Mouse (Mus musculus) layer of hippocampus, adult 9-11 months (tissue): ENCODE results near the gene Ggct.
A peak's percentile ranks its signal among the peaks of the same experiment; 100 is the strongest.
"Not testable (repeated sequence)": the region's sequence is repeated elsewhere in the genome, so short reads cannot be mapped to it uniquely, and the experiment has no call there.

Experiments used
- DNase-seq: peaks from one replicate; pipeline ENCODE4 v3.0.0; 2022

Gene Ggct

GRCm38 (mm10) chr6:54992141-54992540 is 609 bp downstream of the Ggct start:
- DNase-seq: no peak

DNA sequence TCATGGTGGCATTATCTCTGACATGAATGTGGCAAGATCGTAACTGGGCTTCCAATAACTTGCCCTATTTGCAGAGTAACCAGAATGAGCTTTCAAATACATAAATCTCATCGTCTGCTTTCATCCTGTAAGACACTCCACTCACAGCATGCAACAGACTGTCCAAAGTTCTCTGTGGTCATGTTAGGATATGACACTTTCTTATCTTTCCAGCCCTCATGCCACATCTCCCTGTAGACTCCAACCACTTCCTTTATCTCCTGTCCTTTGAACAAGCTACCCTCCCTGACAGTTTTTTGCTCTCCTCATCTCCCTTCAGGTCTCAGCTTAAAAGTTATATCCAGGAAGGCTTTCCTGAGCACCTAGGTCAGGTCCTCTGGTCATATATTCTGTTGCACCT is 1.6 kb downstream of the Ggct start:
- DNase-seq: no peak

GRCm38 (mm10) chr6:54988141-54988540 is 4.6 kb downstream of the Ggct start:
- DNase-seq: no peak

GRCm38 (mm10) chr6:54984096-54984495 is 8.7 kb downstream of the Ggct start:
- no peak for DNase-seq

- DNase-seq: no peak
Observed at GRCm38 (mm10) chr6:54983526-54984050, 9.2 kb downstream of the Ggct start.

GRCm38 (mm10) chr6:54979426-54979825 is 13.3 kb downstream of the Ggct start:
- no peak for DNase-seq

GRCm38 (mm10) chr6:54975616-54976015 is 17.1 kb downstream of the Ggct start:
- DNase-seq: no peak

DNA sequence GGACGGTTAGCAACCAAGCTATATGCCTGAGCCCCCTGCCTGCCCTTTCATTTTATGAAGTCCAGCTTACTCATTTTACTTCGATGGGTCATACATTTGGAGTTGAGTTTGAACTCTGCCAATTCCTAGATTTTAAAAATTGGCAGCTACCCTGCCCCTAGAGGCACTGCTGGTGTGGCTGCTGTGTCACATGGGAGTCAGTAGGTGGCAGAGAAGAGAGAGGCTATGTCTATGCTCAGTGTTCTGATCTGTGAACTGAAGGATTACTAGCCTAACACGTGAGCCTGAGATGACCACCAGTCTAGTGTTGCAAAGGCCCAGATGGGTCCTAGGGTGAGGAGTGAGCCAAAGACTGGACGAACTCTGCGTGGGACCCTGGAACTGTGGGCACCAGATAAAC is 18.2 kb downstream of the Ggct start:
- no peak for DNase-seq

- no peak for DNase-seq
Observed at GRCm38 (mm10) chr6:54972929-54973211, 19.9 kb downstream of the Ggct start.

DNA sequence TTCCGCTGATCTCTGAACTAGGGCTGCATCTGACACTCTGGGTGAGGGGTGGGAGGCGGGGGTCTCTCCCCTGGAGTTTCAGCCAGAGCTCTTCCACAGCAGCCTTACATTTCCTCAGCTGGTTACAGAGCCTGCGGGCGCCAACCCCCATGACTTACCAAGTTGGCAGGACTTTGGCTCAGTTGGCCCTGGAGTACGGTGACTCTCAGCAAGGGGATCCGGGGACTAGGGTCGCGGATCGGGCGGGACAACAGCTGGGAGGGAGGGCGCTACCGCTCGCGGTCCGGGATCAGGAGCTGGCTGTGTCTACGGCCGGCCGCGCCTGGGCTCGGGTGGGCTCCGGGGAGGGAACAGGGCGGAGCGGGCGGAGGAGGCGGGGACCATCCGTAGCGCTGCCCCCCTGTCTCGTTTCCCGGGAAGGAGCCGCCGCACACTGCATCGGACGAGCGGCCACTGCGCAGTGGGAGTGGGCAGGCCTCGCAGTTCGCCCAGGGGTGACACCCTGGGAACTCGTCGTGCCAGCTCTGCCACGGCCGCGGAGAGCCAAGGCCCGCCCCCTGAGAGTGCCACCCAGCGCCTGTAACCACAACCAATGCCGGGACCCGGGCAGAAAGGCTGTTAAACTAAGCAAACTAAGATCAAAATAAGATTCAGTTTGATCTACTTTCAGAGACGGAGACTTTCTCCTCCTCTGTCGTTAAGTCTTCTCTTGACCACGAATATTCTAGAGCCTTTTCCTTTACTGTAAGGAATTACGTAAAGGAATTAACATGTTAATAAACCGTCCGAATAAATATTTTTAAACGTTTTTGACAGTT is 20.4 kb downstream of the Ggct start, which contains the start of gene Nod1:
Gene Nod1, minus strand, starts transcription at position 502 of the 818 bp plus-strand sequence.
- peak; percentile 86 for DNase-seq

- no peak for DNase-seq
Observed at GRCm38 (mm10) chr6:54971731-54972110, 21.0 kb downstream of the Ggct start.

DNA sequence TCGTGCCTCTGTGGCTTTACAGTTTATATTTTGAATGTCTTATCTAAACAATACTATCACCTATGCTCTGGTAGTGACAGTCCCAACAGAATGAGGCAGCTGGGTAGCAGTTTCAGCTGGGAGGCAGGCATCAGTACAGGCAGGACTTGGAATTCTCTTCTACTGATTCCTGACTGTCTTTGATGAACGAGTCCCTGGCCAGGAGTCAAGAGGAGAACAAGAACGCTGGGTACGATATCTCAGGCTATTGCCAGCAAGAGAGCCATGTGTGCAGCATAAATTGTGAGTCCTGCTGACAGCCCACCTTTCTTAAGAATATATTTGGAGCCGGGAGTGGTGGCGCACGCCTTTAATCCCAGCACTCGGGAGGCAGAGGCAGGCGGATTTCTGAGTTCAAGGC is 22.2 kb downstream of the Ggct start:
- no peak for DNase-seq

DNA sequence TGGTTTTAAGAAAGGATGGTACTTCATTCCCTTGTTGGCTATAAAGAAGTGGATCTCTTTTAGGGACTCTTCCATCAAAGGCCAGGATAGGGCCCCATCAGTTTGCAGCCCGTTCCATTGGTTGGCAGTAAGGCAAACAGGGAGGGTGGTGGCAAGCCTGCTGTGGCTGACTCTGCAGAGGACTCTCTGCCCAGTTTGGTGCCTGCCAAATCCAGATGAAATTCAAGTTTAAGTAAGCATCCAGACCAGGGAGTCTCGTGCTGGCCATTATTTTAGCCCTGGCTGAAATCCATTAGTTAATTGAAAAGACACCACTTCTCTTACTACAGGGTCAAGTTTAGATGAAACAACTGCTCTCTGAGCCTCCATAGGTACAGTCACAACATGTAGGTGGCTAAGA is 22.9 kb downstream of the Ggct start:
- no peak for DNase-seq

- no peak for DNase-seq
Observed at GRCm38 (mm10) chr6:54967591-54967990, 25.2 kb downstream of the Ggct start.

- no peak for DNase-seq
Observed at GRCm38 (mm10) chr6:54965234-54965633, 27.5 kb downstream of the Ggct start.

DNA sequence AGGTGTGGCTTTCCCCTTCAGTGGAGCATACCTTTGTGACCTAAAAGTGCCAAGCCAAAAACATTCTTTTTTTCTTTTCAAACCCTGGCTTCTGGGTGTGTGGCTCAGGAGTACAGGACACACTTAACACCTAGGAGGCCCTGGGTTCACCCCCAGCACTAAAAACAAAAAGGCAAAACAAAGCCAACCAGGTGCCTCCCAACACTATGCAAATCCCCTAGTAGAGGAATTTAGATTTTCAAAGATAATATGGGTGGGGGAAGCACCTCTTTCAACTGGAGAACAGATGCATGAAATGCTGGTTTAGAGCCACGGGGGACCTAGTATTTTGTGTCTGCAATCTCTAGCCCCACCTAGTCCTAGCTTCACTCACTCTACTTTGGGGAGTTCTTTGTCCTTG is 28.0 kb downstream of the Ggct start:
- DNase-seq: no peak

DNA sequence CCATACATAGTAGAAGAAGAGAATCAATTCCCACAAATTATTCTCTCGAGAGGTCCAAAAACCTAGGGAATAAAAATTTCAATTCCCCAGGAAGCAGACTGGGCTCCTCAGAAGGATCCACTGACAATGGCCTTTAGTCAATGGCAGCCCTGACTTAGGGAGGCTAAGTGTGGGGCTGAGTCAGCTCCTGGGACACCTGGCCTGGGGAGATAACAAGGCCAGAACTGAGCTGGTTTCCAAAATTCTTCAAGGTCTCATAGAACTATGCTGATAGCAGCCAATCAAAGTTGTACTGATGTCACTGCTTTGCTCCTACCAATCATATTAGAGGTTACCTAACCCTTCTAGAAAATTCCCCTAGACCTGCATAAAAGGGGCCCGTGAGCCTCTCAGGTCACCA is 29.2 kb downstream of the Ggct start:
- DNase-seq: no peak

- no peak for DNase-seq
Observed at GRCm38 (mm10) chr6:54957655-54958054, 35.1 kb downstream of the Ggct start.

- DNase-seq: no peak
Observed at GRCm38 (mm10) chr6:54956425-54956824, 36.3 kb downstream of the Ggct start.

- DNase-seq: no peak
Observed at GRCm38 (mm10) chr6:54955949-54956348, 36.8 kb downstream of the Ggct start.

- DNase-seq: peak; percentile 36
Observed at GRCm38 (mm10) chr6:54954659-54955414, 37.9 kb downstream of the Ggct start.

GRCm38 (mm10) chr6:54953399-54953798 is 39.4 kb downstream of the Ggct start:
- DNase-seq: not testable (repeated sequence)

DNA sequence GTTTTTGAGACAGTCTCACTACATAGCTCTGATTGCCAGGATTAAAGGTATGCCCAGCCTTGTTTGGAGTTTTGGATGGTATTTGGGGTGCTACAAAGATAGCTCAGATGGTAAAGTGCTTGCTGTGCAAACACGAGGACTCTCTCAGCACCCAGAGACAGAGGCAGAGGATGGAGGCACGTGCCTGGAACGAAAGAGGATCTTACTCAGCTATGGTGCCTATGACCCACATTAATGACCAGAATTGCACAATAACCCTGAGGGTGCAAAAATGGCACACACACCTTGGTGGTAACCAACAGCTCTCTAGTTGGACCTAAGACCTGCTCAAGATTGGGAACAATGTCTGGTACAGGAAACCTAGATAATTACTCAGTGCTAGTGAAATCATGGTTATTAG is 40.2 kb downstream of the Ggct start:
- no peak for DNase-seq

- no peak for DNase-seq
Observed at GRCm38 (mm10) chr6:54948682-54949081, 44.1 kb downstream of the Ggct start.
